Mouse (Mus musculus) cortical plate, adult 2 months (tissue): ENCODE results near the gene Mapkapk2.

Experiments used
- CTCF ChIP-seq: fragments of 200-500 bp; IDR thresholded peaks from 2 replicates; pipeline ENCODE4 v1.5.1; 2011; ENCODE audit warnings: mild to moderate bottlenecking, control low read depth, low read length; ENCODE audit not compliant: insufficient read depth; ENCODE audit errors: extremely low read depth
- POLR2A ChIP-seq: fragments of 200-500 bp; IDR thresholded peaks from 2 replicates; pipeline ENCODE4 v1.6.1; 2011; ENCODE audit warnings: mild to moderate bottlenecking, low read length, control low read depth; ENCODE audit not compliant: insufficient read depth; ENCODE audit errors: extremely low read depth

GRCm38 (mm10) chr1:131049361-131049806 is 48.2 kb downstream of the Mapkapk2 start:
- TF ChIP-seq CTCF (no peak), POLR2A (no peak)
